Mouse (Mus musculus): ENCODE measurements around the gene Uso1. TPM values are rescaled to one million over a fixed set of nuclear protein-coding genes. Genes with fewer than 3 reads are reported as not detected.
A peak's percentile ranks its signal among the peaks of the same experiment; 100 is the strongest.
"Not testable (repeated sequence)": the region's sequence is repeated elsewhere in the genome, so short reads cannot be mapped to it uniquely, and the experiment has no call there.

The Uso1 gene
- total RNA-seq, 1 experiment from 2014 or later, result 82.9 TPM

GRCm38 (mm10) chr5:92127751-92128150 is 10.0 kb upstream of the Uso1 start:
- no peak for DNase-seq

- DNase-seq, result no peak
These were observed 9.2 kb upstream of the Uso1 start for GRCm38 (mm10) chr5:92128570-92128969.

- DNase-seq, result no peak
These were observed 8.4 kb upstream of the Uso1 start for GRCm38 (mm10) chr5:92129321-92129768.

GRCm38 (mm10) chr5:92130040-92130682 is 7.6 kb upstream of the Uso1 start:
- no peak for DNase-seq

- no peak for DNase-seq
These were observed 5.6 kb upstream of the Uso1 start for GRCm38 (mm10) chr5:92132127-92132526.

GRCm38 (mm10) chr5:92133006-92133405 is 4.7 kb upstream of the Uso1 start:
- DNase-seq, result not testable (repeated sequence)

- no peak for DNase-seq
These were observed 2.8 kb upstream of the Uso1 start for GRCm38 (mm10) chr5:92134934-92135333.

- DNase-seq, result no peak
These were observed 1.1 kb upstream of the Uso1 start for GRCm38 (mm10) chr5:92136536-92137238.

- DNase-seq, result peak; percentile 52
These were observed 419 bp downstream of the Uso1 start for GRCm38 (mm10) chr5:92138093-92138621.

GRCm38 (mm10) chr5:92139191-92139590 is 1.5 kb downstream of the Uso1 start:
- no peak for DNase-seq

GRCm38 (mm10) chr5:92141696-92142095 is 4.0 kb downstream of the Uso1 start:
- no peak for DNase-seq

GRCm38 (mm10) chr5:92142481-92142880 is 4.7 kb downstream of the Uso1 start:
- no peak for DNase-seq

- DNase-seq, result no peak
These were observed 5.9 kb downstream of the Uso1 start for GRCm38 (mm10) chr5:92143665-92144064.

- DNase-seq, result no peak
These were observed 7.4 kb downstream of the Uso1 start for GRCm38 (mm10) chr5:92144954-92145708.

GRCm38 (mm10) chr5:92148248-92148647 is 10.5 kb downstream of the Uso1 start:
- no peak for DNase-seq

GRCm38 (mm10) chr5:92149330-92149982 is 11.7 kb downstream of the Uso1 start:
- no peak for DNase-seq

GRCm38 (mm10) chr5:92154861-92155260 is 17.1 kb downstream of the Uso1 start:
- no peak for DNase-seq

- no peak for DNase-seq
These were observed 28.2 kb downstream of the Uso1 start for GRCm38 (mm10) chr5:92165976-92166375.

- DNase-seq, result no peak
These were observed 45.5 kb downstream of the Uso1 start for GRCm38 (mm10) chr5:92183071-92183830.

GRCm38 (mm10) chr5:92188881-92189483 is 51.2 kb downstream of the Uso1 start:
- DNase-seq, result no peak

- DNase-seq, result peak; percentile 61
These were observed 58.0 kb downstream of the Uso1 start for GRCm38 (mm10) chr5:92195716-92196115.
